Mouse (Mus musculus): ENCODE results near the gene Hoxd11. TPM values are rescaled to one million over a fixed set of nuclear protein-coding genes. Genes with fewer than 3 reads are reported as not detected.

Gene Hoxd11
- total and polyA plus RNA-seq, 2 experiments from 2014 or later = 0.11 TPM; not detected in 1

- no peaks in the 10 kb centered on the region for H3K36me3 ChIP-seq (replicated peaks; ENCODE audit: control insufficient read depth, insufficient read depth, low read length)
- 2% methylated on average over 24 of the region's 24 CpGs for WGBS
- H3K27me3 ChIP-seq (ENCODE audit: control insufficient read depth, insufficient read depth, low read length) = peaks cover 99% of the 10 kb centered on the region
- H3K9ac ChIP-seq (replicated peaks; ENCODE audit: low read depth, low read length) = no peak overlapping the region
- H3K27ac ChIP-seq (ENCODE audit: low read depth) = no peak overlapping the region
- H3K4me1 ChIP-seq (ENCODE audit: control insufficient read depth, insufficient read depth) = no peaks in the 10 kb centered on the region
- H3K4me2 ChIP-seq (ENCODE audit: low read depth, low read length) = no peak overlapping the region
- DNase-seq (ENCODE audit: low spot score) (no peak), ATAC-seq (ENCODE audit: insufficient read depth, low read depth) (no peak)
- H3K9me3 ChIP-seq (replicated peaks; ENCODE audit: control insufficient read depth, low read length) = no peaks in the 10 kb centered on the region
- H3K4me3 ChIP-seq (ENCODE audit: low read depth, low read length) = no peak overlapping the region
- TF ChIP-seq EP300 (IDR thresholded peaks at IDR 0.05; ENCODE audit: low read depth) (no peak), CTCF (IDR thresholded peaks at IDR 0.05; ENCODE audit: low read depth) (no peak)
These were observed 10.4 kb downstream of the Hoxd11 start for GRCm38 (mm10) chr2:74689574-74690337.

GRCm38 (mm10) chr2:74690338-74690716, 11.0 kb downstream of the Hoxd11 start:
- WGBS = 8% methylated on average over 8 of the region's 8 CpGs
- Histone ChIP-seq H3K4me2 (ENCODE audit: low read depth, low read length) (no peak overlapping the region), H3K36me3 (replicated peaks; ENCODE audit: control insufficient read depth, insufficient read depth, low read length) (no peaks in the 10 kb centered on the region), H3K9ac (replicated peaks; ENCODE audit: low read depth, low read length) (no peak overlapping the region), H3K27me3 (ENCODE audit: control insufficient read depth, insufficient read depth, low read length) (peaks cover 99% of the 10 kb centered on the region), H3K9me3 (replicated peaks; ENCODE audit: control insufficient read depth, low read length) (no peaks in the 10 kb centered on the region), H3K4me1 (ENCODE audit: control insufficient read depth, insufficient read depth) (no peaks in the 10 kb centered on the region), H3K27ac (ENCODE audit: low read depth) (no peak overlapping the region), H3K4me3 (ENCODE audit: low read depth, low read length) (no peak overlapping the region)
- DNase-seq (ENCODE audit: low spot score) (no peak), ATAC-seq (ENCODE audit: insufficient read depth, low read depth) (no peak)
- TF ChIP-seq CTCF (IDR thresholded peaks at IDR 0.05; ENCODE audit: low read depth) (no peak), EP300 (IDR thresholded peaks at IDR 0.05; ENCODE audit: low read depth) (no peak)

GRCm38 (mm10) chr2:74691022-74691951, 11.9 kb downstream of the Hoxd11 start, which contains the start of gene Hoxd10:
TSS of gene Hoxd10 (plus strand) at chr2:74691924.
- no peaks in the 10 kb centered on the region for H3K36me3 ChIP-seq (replicated peaks; ENCODE audit: control insufficient read depth, insufficient read depth, low read length)
- H3K27ac ChIP-seq (ENCODE audit: low read depth) = no peak within 1 kb of the TSS
- H3K4me2 ChIP-seq (ENCODE audit: low read depth, low read length) = peak within 1 kb of the TSS; percentile 19; the same call in 1 of the 2 replicates
- H3K9ac ChIP-seq (replicated peaks; ENCODE audit: low read depth, low read length) = no peak within 1 kb of the TSS
- peak; percentile 65; the same call in 1 of the 2 replicates for ATAC-seq (ENCODE audit: insufficient read depth, low read depth)
- no peaks in the 10 kb centered on the region for H3K4me1 ChIP-seq (ENCODE audit: control insufficient read depth, insufficient read depth)
- no peak for TF ChIP-seq EP300 (IDR thresholded peaks at IDR 0.05; ENCODE audit: low read depth)
- peak; percentile 40 for TF ChIP-seq CTCF (IDR thresholded peaks at IDR 0.05; ENCODE audit: low read depth)
- 3% methylated on average over 56 of the region's 56 CpGs for WGBS
- peak; percentile 58 for DNase-seq (ENCODE audit: low spot score)
- peaks cover 99% of the 10 kb centered on the region for H3K27me3 ChIP-seq (ENCODE audit: control insufficient read depth, insufficient read depth, low read length)
- H3K9me3 ChIP-seq (replicated peaks; ENCODE audit: control insufficient read depth, low read length) = no peaks in the 10 kb centered on the region
- peak within 1 kb of the TSS; percentile 28 for H3K4me3 ChIP-seq (ENCODE audit: low read depth, low read length)

- peak overlapping the region; percentile 28; the same call in 1 of the 2 replicates for H3K4me3 ChIP-seq (ENCODE audit: low read depth, low read length)
- WGBS = 5% methylated on average over 35 of the region's 35 CpGs
These were observed 12.8 kb downstream of the Hoxd11 start for GRCm38 (mm10) chr2:74691995-74692807.

More at GRCm38 (mm10) chr2:74691995-74692807, 12.8 kb downstream of the Hoxd11 start:
- DNase-seq (ENCODE audit: low spot score) (no peak), ATAC-seq (ENCODE audit: insufficient read depth, low read depth) (no peak)
- no peaks in the 10 kb centered on the region for H3K9me3 ChIP-seq (replicated peaks; ENCODE audit: control insufficient read depth, low read length)
- TF ChIP-seq CTCF (IDR thresholded peaks at IDR 0.05; ENCODE audit: low read depth) (no peak), EP300 (IDR thresholded peaks at IDR 0.05; ENCODE audit: low read depth) (no peak)
- peaks cover 99% of the 10 kb centered on the region for H3K27me3 ChIP-seq (ENCODE audit: control insufficient read depth, insufficient read depth, low read length)
- no peak overlapping the region for H3K9ac ChIP-seq (replicated peaks; ENCODE audit: low read depth, low read length)
- H3K27ac ChIP-seq (ENCODE audit: low read depth) = no peak overlapping the region
- no peaks in the 10 kb centered on the region for H3K36me3 ChIP-seq (replicated peaks; ENCODE audit: control insufficient read depth, insufficient read depth, low read length)
- H3K4me2 ChIP-seq (ENCODE audit: low read depth, low read length) = no peak overlapping the region
- no peaks in the 10 kb centered on the region for H3K4me1 ChIP-seq (ENCODE audit: control insufficient read depth, insufficient read depth)
